Mouse (Mus musculus) stomach, adult 2 months (tissue): ENCODE measurements around the gene Plxna3. TPM values are rescaled to one million over a fixed set of nuclear protein-coding genes. Genes with fewer than 3 reads are reported as not detected.

Experiments used
- polyA plus RNA-seq: library from polyadenylated mRNA; depleted of rRNA; stranded (reverse); fragments of >200 nt; gene quantifications from 2 replicates; pipeline ENCODE4 v1.2.3, GENCODE M21; 2012; rRNA removed

The Plxna3 gene
- polyA plus RNA-seq, result 8.6 and 14.7 TPM in 2 replicates

DNA sequence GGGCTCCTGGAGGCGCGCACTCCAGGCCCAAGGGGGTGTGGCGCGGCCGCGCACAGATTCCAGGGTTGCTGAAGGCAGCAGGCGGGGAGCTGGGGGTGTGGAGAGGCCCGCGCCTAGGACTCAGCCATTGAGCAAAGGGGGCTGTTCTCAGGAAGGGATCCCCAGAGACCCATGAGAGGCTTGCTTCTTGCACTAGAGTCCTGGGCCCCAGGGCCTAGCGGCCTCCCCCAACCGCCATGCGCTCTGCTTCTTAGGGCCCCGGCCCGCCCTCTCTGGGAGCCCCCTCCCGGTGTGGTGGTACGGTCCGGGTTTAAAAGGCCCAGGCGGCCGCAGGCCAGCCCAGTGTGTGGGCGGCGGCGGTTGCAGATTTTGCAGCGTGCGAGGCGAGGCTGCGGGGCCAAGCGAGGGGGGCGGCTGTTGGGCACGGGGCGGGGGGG lies at the start of gene Plxna3:
Plxna3 (plus strand) TSS at position 342 of the 437 bp plus-strand sequence.

DNA sequence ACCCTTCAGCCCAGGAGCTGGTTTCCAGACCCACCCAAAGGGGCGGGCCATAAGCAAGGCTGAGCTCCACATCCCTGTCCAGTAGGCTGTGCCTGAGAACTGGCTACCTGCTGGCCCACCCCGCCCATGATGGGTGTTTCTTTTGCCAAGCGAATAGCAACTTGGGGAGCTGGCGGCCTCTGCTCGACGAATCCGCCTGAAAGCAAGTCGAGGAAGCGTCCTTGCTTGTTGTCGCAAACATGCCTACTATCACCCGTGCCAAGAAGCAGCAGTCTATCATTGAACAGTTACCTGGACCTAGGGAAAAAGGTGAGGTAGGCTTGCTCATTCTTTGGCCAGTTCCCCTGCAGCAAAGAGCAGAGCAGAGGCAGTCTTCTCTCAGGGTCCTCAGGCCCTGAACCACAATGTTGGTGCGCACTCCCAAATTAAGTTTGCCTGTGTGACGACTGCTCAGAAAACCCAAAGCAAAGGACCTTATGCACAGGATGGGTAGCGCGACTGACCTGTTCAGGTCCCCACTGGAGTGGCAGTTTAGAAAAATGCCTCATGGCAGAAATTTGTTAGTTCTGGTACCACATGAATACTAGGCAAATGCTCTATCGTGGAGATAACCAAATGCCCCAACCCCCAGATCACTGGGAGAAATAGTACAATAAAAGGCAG lies 47.0 kb upstream of the Plxna3 start, which contains the start of the genes Taz and Dnase1l1:
Taz (plus strand) TSS at position 181 of the 663 bp plus-strand sequence.
Dnase1l1 (minus strand) TSS at position 606 of the 663 bp plus-strand sequence.

DNA sequence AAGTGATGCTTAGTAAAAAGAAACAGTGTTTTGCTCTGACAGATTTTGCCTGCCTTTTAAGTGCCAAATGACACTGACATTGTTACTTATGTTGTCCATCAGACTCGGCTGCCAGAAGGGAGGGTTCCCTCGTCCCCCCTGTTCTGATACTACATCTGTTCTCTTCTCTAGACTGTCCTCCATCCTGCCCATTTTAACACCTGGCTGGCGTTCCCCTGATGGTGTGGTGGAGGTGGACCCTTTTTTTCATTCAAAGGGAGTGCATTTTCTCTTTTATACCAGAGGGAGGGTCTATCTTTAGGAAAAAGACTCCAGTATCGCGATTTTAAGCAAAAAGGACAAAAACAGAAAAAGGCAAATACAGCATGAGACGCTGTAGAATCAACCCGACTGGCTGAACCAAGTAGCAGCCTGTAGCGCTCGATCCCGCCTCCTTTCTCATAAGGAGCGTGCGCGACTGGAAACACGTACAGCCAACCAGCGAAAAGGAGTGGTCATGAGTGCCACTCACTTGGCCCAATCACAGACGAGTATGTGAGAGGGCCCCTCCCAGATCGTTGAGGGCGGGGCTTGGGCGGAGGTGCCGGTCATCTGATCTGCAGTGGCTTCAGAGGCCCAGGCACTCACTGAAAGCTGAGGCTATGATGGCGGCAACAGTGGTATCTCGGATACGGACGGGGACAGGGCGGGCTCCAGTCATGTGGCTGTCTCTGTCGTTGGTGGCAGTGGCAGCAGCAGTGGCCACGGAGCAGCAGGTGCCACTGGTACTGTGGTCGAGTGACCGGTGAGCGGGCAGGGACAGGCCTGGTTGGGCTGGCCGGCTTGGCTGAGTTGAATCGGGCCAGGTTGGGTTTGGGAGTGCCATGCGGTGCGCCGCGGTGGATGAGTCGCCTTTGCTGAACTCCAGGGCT lies 32.1 kb upstream of the Plxna3 start, which contains the start of gene Atp6ap1:
Atp6ap1 (plus strand) TSS at position 560 of the 911 bp plus-strand sequence.

DNA sequence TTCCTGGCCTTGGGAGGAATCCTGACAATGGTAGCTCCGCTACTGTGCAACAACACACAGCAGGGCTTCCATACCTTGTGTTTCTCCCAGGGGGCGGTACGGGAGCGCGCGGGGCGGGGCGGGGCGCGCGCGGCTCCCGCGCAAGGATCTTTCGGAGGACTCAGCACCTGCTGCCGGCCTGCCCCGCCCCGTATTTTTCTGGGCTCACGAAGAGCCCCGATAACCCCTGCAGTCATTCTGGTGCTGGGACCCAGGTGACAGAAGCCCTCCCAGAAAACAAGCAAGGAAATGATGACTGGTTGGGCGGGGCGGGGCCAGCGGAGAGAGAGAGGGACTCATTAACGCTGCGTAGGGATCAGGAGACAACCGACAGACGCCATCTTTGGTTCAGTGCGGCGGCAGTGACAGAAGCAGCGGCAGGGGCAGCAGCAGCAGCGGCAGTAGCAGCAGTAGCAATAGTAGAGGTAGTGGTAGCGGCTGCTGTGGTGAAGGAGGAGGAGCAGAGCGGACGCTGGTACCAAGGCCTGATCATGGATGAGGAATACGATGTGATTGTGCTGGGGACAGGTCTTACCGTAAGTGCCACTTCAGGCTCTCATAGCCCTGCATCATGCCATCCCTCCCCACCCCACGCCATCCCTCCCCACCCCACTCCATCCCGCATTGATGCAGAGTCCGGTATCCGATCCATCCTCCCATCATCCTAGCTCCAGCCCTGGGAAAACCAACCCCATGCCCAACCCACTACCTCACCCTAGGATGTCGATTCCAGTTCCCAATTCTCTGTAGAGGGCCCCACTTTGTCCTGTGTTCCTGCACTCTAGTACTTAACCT lies 23.8 kb upstream of the Plxna3 start, which contains the start of gene Gdi1:
Gdi1 (plus strand) TSS at position 132 of the 834 bp plus-strand sequence.

DNA sequence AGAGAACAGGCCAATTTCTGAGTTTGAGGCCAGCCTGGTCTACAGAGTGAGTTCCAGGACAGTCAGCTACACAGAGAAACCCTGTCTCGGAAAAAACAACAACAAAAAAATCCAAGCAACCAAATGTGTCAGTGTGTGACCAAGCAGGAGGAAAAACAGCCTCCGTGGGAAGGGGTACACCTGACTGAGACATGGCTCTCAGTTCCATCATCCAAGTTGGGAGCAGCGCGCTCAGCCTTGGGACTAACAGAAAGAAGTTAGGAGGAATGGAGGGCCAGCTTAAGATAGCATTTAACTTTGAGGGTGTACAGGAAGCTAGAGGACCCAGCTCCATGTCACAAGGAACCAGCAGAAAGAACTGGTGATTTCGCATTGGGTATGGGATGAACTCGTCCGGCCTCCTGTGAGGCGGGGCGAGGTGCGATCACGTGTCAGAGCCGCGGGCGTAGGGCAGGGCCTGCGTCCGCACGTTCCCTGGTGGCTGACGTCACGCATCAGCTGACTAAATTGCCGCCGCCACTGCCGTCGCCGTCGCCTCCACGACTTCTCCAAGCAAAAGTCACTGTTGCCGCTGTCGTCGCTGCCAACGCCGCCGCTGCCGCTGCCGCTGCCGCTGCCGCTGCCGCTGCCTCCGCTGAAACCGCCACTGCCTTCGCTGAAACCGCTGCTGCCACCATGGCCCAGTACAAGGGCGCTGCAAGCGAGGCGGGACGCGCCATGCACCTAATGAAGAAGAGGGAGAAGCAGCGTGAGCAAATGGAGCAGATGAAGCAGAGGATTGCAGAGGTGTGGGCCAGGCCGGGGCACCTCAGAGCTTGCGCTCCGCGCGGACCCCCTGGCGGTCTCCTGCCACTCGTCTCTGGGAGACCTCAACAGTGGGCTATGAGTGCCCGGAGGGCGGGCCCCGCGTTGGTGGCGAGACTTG lies 16.1 kb upstream of the Plxna3 start, which contains the start of gene Fam50a:
Fam50a (plus strand) TSS at position 494 of the 925 bp plus-strand sequence.

DNA sequence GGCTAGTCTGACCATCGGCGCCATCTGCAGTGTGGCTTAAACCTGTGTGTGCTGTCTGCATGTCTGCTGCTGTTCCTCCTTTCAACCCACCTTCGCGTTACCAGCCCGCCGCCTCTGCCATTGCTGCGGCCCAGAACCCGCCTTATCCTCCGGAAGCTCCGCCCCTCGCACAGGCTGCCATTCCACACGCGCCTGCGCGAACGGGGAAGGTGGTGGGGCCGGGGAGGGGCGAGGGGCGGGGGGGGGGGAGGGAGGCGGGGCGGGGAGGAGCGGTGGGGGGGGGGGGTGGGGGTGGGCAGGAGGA lies 24.6 kb downstream of the Plxna3 start, which contains the start of gene Lage3:
Lage3 (minus strand) TSS at position 152 of the 304 bp plus-strand sequence.

DNA sequence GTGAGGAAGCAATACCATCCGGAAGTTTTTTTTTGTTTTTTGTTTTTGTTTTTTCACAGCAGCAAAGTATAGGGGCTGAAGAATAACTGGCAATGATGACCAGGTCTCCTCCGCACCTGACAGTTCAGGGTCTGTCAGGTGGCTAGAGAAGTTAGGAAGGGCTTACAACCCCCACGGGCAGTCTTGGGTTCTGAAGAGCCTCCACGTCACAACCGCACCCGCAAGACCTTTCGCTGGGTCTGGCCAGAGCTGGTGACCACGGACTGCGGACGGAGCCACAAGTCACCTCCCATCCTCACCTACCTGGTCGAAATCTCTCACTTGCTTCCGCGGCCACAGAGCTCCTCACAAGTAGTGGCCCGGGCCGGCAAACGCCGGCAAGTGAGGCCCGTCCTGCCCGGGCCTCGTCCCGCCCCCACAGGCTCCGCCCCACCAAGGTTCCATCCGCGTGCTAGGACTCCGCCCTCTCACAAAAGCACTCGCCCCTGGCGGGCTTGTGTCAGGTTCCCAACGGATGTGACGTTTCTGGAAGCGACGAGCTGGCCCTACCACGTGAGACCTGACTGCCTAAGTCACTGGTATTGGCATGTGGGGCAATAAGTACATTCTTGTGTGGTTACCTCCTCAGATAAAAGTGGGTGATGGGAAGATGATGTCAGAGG lies 44.2 kb downstream of the Plxna3 start, which contains the start of the genes Ubl4a and Slc10a3:
Ubl4a (minus strand) TSS at position 331 of the 662 bp plus-strand sequence.
Slc10a3 (minus strand) TSS at position 462 of the 662 bp plus-strand sequence.

DNA sequence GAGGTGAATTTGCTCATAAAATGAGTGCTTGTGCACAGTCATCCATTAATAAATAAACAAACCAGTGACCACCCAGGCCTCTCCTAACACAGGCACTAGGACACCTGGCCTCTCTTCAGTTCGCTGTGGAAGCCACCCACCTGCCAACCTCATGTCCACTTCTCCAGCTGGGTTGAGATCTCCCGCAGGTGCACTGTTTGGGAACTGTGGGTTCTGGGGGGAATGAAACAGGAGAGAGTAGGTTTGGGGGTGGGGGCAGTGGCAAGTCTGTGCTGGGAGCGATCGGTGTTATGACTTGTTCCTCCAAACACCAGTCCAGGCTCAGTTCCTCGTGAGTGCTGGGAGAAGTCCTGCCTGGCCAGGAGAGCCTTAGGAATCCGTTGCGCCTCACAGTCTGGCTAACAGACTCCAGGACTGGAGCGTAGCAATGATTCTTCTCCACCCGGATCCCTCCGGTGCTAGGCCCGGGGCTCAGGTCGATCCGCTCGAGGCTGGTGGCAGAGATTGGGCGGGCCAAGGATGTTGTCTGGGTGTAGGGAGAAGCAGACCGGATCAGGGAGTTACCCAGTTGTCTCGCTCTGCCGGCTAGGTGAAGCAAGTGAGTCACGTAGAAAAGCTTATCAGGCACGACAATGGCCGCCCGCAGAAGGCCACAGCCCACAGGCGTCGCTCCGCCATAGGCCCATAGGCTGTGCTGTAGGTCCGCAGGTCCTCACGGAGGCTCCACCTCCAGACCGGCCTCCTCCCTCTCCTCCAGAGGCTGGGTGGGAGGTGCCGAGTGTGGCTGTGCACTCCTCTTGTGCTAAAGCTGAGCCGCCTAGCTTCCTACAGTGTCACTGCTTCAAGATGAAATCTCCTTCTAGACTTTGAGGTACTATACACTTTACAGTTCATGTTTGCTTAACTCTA lies 63.9 kb downstream of the Plxna3 start, which contains the start of the genes Fam3a and Ikbkg:
Fam3a (minus strand) TSS at position 738 of the 909 bp plus-strand sequence.
Ikbkg (plus strand) TSS at position 756 of the 909 bp plus-strand sequence.

Other genes starting within 250 kb of the Plxna3 start
- gene Opn1mw, start 201.6 kb upstream of the Plxna3 start, polyA plus RNA-seq, result not detected in 2 replicates
- gene Mecp2, start 193.7 kb upstream of the Plxna3 start, polyA plus RNA-seq, result 1.00 and 1.5 TPM in 2 replicates
- not detected in 2 replicates for gene Tex28, start 161.2 kb upstream of the Plxna3 start, polyA plus RNA-seq
- gene Tktl1, start 151.8 kb upstream of the Plxna3 start, polyA plus RNA-seq, result 0.03 TPM in 1 of 2 replicates, not detected in the other
- 724 and 737 TPM in 2 replicates for gene Flna, start 79.2 kb upstream of the Plxna3 start, polyA plus RNA-seq
- gene Emd, start 74.4 kb upstream of the Plxna3 start, polyA plus RNA-seq, result 38.6 and 54.4 TPM in 2 replicates
- gene Rpl10, start 58.3 kb upstream of the Plxna3 start, polyA plus RNA-seq, result 552 and 637 TPM in 2 replicates
- 36.1 and 42.6 TPM in 2 replicates for gene Taz, start 47.2 kb upstream of the Plxna3 start, polyA plus RNA-seq
- 10.1 and 10.4 TPM in 2 replicates for gene Dnase1l1, start 46.7 kb upstream of the Plxna3 start, polyA plus RNA-seq
- gene Atp6ap1, start 32.0 kb upstream of the Plxna3 start, polyA plus RNA-seq, result 122 and 133 TPM in 2 replicates
- 44.9 and 65.9 TPM in 2 replicates for gene Gdi1, start 24.1 kb upstream of the Plxna3 start, polyA plus RNA-seq
- gene Fam50a, start 16.0 kb upstream of the Plxna3 start, polyA plus RNA-seq, result 5.9 and 12.8 TPM in 2 replicates
- gene Lage3, start 24.6 kb downstream of the Plxna3 start, polyA plus RNA-seq, result 15.4 and 21.1 TPM in 2 replicates
- 19.6 and 20.0 TPM in 2 replicates for gene Ubl4a, start 44.2 kb downstream of the Plxna3 start, polyA plus RNA-seq
- gene Slc10a3, start 44.3 kb downstream of the Plxna3 start, polyA plus RNA-seq, result 8.9 and 12.9 TPM in 2 replicates
- 17.4 and 18.0 TPM in 2 replicates for gene Fam3a, start 64.2 kb downstream of the Plxna3 start, polyA plus RNA-seq
- 3.4 and 5.9 TPM in 2 replicates for gene Ikbkg, start 64.2 kb downstream of the Plxna3 start, polyA plus RNA-seq
- gene G6pdx, start 100.1 kb downstream of the Plxna3 start, polyA plus RNA-seq, result 20.4 and 29.5 TPM in 2 replicates
- not detected in 2 replicates for gene Gm6880, start 152.3 kb downstream of the Plxna3 start, polyA plus RNA-seq
- gene Olfr1326-ps1, start 245.8 kb downstream of the Plxna3 start, polyA plus RNA-seq, result not detected in 2 replicates